Mouse (Mus musculus): Measurements from ENCODE around the gene Peak1. TPM values are rescaled to one million over a fixed set of nuclear protein-coding genes. Genes with fewer than 3 reads are reported as not detected.

Peak1 gene
- polyA plus RNA-seq, 1 experiment from 2014 or later: 3.4 TPM

GRCm38 (mm10) chr9:56165377-56165776 is 252.5 kb downstream of the Peak1 start, which contains the start of gene Tspan3:
Gene Tspan3 (minus strand): TSS chr9:56165477.
- Histone ChIP-seq H3K27me3 (no peaks in the 10 kb centered on the region), H3K36me3 (peaks cover 4% of the 10 kb centered on the region; the same call in 1 of the 2 replicates), H3K9ac (replicated peaks) (no peak within 1 kb of the TSS), H3K4me3 (replicated peaks) (no peak within 1 kb of the TSS), H3K9me3 (no peaks in the 10 kb centered on the region), H3K4me2 (replicated peaks) (no peak within 1 kb of the TSS), H3K4me1 (replicated peaks) (peaks cover 23% of the 10 kb centered on the region), H3K27ac (no peak within 1 kb of the TSS)
- 96% methylated on average over 6 of the region's 6 CpGs for WGBS
- ATAC-seq: no peak

- peak; percentile 99 for ATAC-seq
- Histone ChIP-seq H3K9ac (replicated peaks) (peak overlapping the region; percentile 97), H3K4me2 (replicated peaks) (peak overlapping the region; percentile 80), H3K9me3 (no peaks in the 10 kb centered on the region), H3K27ac (peak overlapping the region; percentile 98), H3K4me1 (replicated peaks) (peaks cover 33% of the 10 kb centered on the region), H3K27me3 (no peaks in the 10 kb centered on the region), H3K4me3 (replicated peaks) (peak overlapping the region; percentile 71), H3K36me3 (no peaks in the 10 kb centered on the region)
- WGBS: under 1% methylated on average over 82 of the region's 82 CpGs
Observed at GRCm38 (mm10) chr9:56160341-56161141, 257.3 kb downstream of the Peak1 start.

GRCm38 (mm10) chr9:56159456-56159855 is 258.4 kb downstream of the Peak1 start:
- no peaks in the 10 kb centered on the region for H3K36me3 ChIP-seq
- H3K27ac ChIP-seq: no peak overlapping the region
- H3K27me3 ChIP-seq: no peaks in the 10 kb centered on the region
- no peak for ATAC-seq
- peak overlapping the region; percentile 71 for H3K4me3 ChIP-seq (replicated peaks)
- 5% methylated on average over 2 of the region's 2 CpGs for WGBS
- H3K9me3 ChIP-seq: no peaks in the 10 kb centered on the region
- peaks cover 33% of the 10 kb centered on the region for H3K4me1 ChIP-seq (replicated peaks)
- peak overlapping the region; percentile 97 for H3K9ac ChIP-seq (replicated peaks)
- peak overlapping the region; percentile 80 for H3K4me2 ChIP-seq (replicated peaks)

GRCm38 (mm10) chr9:56158077-56158476 is 259.8 kb downstream of the Peak1 start:
- Histone ChIP-seq H3K4me2 (replicated peaks) (0 out of 2 replicates have a peak overlapping the region, but pooled peaks have one; percentile 11), H3K27ac (no peak overlapping the region), H3K9me3 (no peaks in the 10 kb centered on the region), H3K4me1 (replicated peaks) (peaks cover 39% of the 10 kb centered on the region), H3K27me3 (no peaks in the 10 kb centered on the region), H3K36me3 (no peaks in the 10 kb centered on the region), H3K4me3 (replicated peaks) (no peak overlapping the region), H3K9ac (replicated peaks) (no peak overlapping the region)
- 75% methylated on average over 2 of the region's 2 CpGs for WGBS
- ATAC-seq: no peak

GRCm38 (mm10) chr9:56154572-56154971 is 263.3 kb downstream of the Peak1 start:
- no peak for ATAC-seq
- H3K4me2 ChIP-seq (replicated peaks): no peak overlapping the region
- peaks cover 37% of the 10 kb centered on the region for H3K4me1 ChIP-seq (replicated peaks)
- H3K36me3 ChIP-seq: peaks cover 4% of the 10 kb centered on the region; the same call in 1 of the 2 replicates
- H3K27me3 ChIP-seq: no peaks in the 10 kb centered on the region
- H3K27ac ChIP-seq: no peak overlapping the region
- 93% methylated on average over 5 of the region's 5 CpGs for WGBS
- H3K4me3 ChIP-seq (replicated peaks): no peak overlapping the region
- no peaks in the 10 kb centered on the region for H3K9me3 ChIP-seq
- H3K9ac ChIP-seq (replicated peaks): no peak overlapping the region

- no peak overlapping the region for H3K4me2 ChIP-seq (replicated peaks)
- peaks cover 5% of the 10 kb centered on the region for H3K36me3 ChIP-seq
- no peak for ATAC-seq
- no peak overlapping the region for H3K27ac ChIP-seq
- H3K9me3 ChIP-seq: no peaks in the 10 kb centered on the region
- H3K4me1 ChIP-seq (replicated peaks): peaks cover 25% of the 10 kb centered on the region
- H3K9ac ChIP-seq (replicated peaks): no peak overlapping the region
- no peak overlapping the region for H3K4me3 ChIP-seq (replicated peaks)
- WGBS: 87% methylated on average over 4 of the region's 4 CpGs
- no peaks in the 10 kb centered on the region for H3K27me3 ChIP-seq
Observed at GRCm38 (mm10) chr9:56152482-56153007, 265.3 kb downstream of the Peak1 start.

GRCm38 (mm10) chr9:56151745-56152481 is 266.0 kb downstream of the Peak1 start:
- no peaks in the 10 kb centered on the region for H3K27me3 ChIP-seq
- H3K9me3 ChIP-seq: no peaks in the 10 kb centered on the region
- 59% methylated on average over 7 of the region's 7 CpGs for WGBS
- peaks cover 25% of the 10 kb centered on the region for H3K4me1 ChIP-seq (replicated peaks)
- peak overlapping the region; percentile 44; the same call in 1 of the 2 replicates for H3K27ac ChIP-seq
- H3K36me3 ChIP-seq: peaks cover 10% of the 10 kb centered on the region
- no peak overlapping the region for H3K9ac ChIP-seq (replicated peaks)
- no peak for ATAC-seq
- H3K4me3 ChIP-seq (replicated peaks): no peak overlapping the region
- H3K4me2 ChIP-seq (replicated peaks): no peak overlapping the region

Small RNA genes within 50 kb of the gene (microRNA-seq; reads per million reads assigned to microRNA genes)
- not detected for gene Gm24270

Other genes with a start within 250 kb of the Peak1 start
- gene Hmg20a, start 542 bp upstream of the Peak1 start, polyA plus RNA-seq (2015; fragmentation: Nextera tagmentation; extraction: Ambion mirVana): 88.1 and 92.2 TPM in 2 replicates

Data from midbrain, embryonic 13.5 days (tissue).